Mouse (Mus musculus) gastrocnemius, postnatal 25 days (tissue): Measurements from ENCODE around the gene Gm884. TPM values are rescaled to one million over a fixed set of nuclear protein-coding genes. Genes with fewer than 3 reads are reported as not detected.
"Not testable (repeated sequence)": the region's sequence is repeated elsewhere in the genome, so short reads cannot be mapped to it uniquely, and the experiment has no call there.

ENCODE experiments used
- DNase-seq: peaks from one replicate; pipeline ENCODE4 v3.0.0; 2022
- total RNA-seq, 2 experiments: library from RNA; stranded (reverse); gene quantifications; 1 replicate in 1 of 2; 2 replicates in 1 of 2; pipeline ENCODE4 v1.2.3; 2021

Gm884 gene
- total RNA-seq, 2 experiments from 2014 or later, result not detected

DNA sequence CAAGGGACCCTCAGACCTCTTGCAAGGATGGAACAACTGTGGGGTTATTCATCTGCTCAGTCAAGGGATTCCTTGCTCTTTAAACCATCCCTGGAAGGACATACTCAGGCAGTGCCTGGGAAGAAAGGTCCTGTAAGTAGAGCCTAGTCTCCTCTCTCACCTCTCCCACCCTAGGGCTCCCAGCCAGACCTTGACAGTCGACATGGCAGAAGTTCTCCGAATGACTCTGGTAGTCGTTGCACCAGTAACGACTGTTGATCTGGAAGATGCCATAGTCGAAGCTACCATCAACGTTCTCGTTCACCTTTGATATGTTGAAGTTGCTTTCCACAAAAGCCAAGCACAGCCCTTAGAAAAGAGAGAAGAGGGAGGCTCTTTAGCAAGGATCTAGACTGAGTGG is 13.9 kb upstream of the Gm884 start:
- DNase-seq, result no peak

GRCm38 (mm10) chr11:103627453-103627852 is 6.5 kb upstream of the Gm884 start:
- no peak for DNase-seq

DNA sequence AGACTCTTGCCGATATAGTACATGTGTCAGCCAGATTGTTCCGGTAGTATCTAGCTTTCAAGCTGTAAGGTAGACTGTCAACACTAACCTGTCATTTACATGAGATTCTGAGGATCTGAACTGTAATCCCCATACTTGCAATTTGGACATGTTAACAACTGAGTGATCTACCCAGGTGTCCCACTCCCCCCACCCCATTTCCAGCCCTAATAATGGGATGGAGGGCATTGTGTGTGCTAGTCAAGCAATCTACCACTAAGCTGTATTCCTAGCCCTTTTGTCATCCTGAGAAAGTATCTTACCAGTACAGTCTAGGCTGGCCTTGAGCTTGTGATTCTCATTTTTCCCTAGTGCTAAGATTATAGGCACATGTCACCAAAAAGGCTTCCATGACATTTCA is 10.2 kb downstream of the Gm884 start:
- DNase-seq, result no peak

DNA sequence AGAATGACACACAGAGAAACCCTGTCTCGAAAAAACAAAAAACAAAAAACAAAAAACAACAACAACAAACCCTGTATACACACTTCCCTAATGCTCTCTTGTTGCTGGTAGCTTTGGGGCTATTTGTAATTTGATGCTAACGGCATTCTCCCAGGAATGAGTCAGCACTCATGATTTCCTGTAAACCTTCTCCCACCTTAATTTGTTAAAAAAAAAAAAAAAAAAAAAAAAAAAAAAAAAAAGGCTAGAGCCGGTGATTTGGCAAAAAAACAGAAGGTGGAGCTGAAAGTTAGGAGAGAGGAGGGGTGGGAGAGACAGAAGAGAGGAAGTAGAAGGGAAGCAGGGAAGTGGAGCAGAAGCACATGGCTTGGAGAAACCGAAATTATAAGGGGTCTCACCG is 14.3 kb downstream of the Gm884 start:
- no peak for DNase-seq

GRCm38 (mm10) chr11:103578339-103578738 is 42.6 kb downstream of the Gm884 start:
- DNase-seq, result no peak

- no peak for DNase-seq
Measured at GRCm38 (mm10) chr11:103556021-103556420, 64.9 kb downstream of the Gm884 start.

DNA sequence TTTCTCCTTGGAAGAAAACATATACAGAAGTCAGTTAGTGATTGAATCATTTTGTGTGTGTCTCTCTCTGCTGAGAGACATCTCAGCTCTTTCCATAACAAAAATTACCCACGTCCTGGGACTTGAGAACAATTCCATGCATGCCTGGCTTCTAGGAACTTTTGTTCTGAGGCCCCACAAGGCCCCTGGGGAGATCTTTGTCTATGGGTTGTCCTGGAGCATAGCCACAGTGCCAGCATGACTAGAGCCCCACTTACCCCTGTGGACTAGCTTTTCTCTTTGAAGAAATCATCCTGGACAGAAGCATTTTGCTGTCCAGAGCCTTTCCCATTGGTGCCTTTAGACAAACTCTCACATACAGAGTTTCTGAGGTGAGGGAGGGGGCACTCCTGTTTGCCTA is 86.0 kb downstream of the Gm884 start:
- not testable (repeated sequence) for DNase-seq

DNA sequence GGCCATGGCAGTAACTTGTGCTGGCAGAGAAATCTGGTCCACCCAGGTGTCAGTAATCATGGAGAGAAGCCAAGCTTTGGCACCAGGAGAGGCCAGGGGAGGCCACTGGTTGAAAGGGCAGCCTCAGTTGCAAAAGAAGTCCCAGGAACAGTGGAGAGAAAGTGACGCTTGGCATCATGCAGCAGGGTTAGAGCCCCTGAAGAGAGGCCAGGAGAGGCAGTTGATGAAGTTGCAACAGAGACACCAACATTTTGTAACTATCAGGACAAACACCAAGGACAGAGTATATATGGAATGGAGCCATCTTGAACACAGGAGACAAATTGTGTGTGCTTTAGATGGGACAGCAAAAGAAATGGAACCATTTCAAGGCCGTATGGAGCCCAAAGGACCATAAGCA is 108.8 kb downstream of the Gm884 start:
- DNase-seq, result no peak

GRCm38 (mm10) chr11:103504497-103504896 is 116.4 kb downstream of the Gm884 start, which contains the start of gene Lrrc37a:
Gene Lrrc37a, minus strand, starts transcription at chr11:103504597.
- no peak for DNase-seq

Other genes starting within 250 kb of the Gm884 start
- 1 to 10 TPM; 9.3 to 9.4 TPM for gene Plekhm1, start 208.5 kb downstream of the Gm884 start, total RNA-seq
- gene Lrrc37a, start 116.5 kb downstream of the Gm884 start, total RNA-seq, result not detected
- not detected for gene Lyzl6, start 17.8 kb upstream of the Gm884 start, total RNA-seq
- not detected for gene Rprml, start 28.4 kb upstream of the Gm884 start, total RNA-seq
- gene Gosr2, start 76.8 kb upstream of the Gm884 start, total RNA-seq, result 10 to 100 TPM; 38.9 to 40.4 TPM
- under 1 TPM in 1 of 2 experiments, not detected in 1; 0.08 TPM for gene Wnt9b, start 128.7 kb upstream of the Gm884 start, total RNA-seq
- not detected for gene Wnt3, start 153.0 kb upstream of the Gm884 start, total RNA-seq